ENCODE assay signal across 17 mouse cellular contexts in genomic region chrX:139027296-139027695, GRCm38 (mm10). TPM values are rescaled to one million over a fixed set of nuclear protein-coding genes. Genes with fewer than 3 reads are reported as not detected.
A peak's percentile ranks its signal among the peaks of the same experiment; 100 is the strongest.
DNase-seq lines count a peak whose midpoint lies in the region; ATAC-seq and TF ChIP-seq lines count a peak whose summit lies in the region.
"Had no signal": no experiment of that assay in that cellular context is flagged by ENCODE, and none has a peak within 500 bp of the region (broad histone marks: within the 10 kb centered on the region; RNA-seq: fewer than 3 reads in every experiment).

No protein-coding gene starts in this region.

- no peak overlapping the region for H3K9ac ChIP-seq in heart, postnatal 0 days (replicated peaks; ENCODE audit: low read depth, low read length)
- no peak overlapping the region for H3K9ac ChIP-seq in neural tube, embryonic 15.5 days (replicated peaks)

- peaks cover 3% of the 10 kb centered on the region; the same call in 1 of the 2 replicates for H3K4me1 ChIP-seq in heart, postnatal 0 days (ENCODE audit: control insufficient read depth, insufficient read depth)
- H3K4me1 ChIP-seq in limb, embryonic 10.5 days, result no peaks in the 10 kb centered on the region
- H3K4me1 ChIP-seq in neural tube, embryonic 15.5 days, result no peaks in the 10 kb centered on the region

- no peak for DNase-seq in heart, postnatal 0 days (ENCODE audit: low spot score)
- DNase-seq in heart, adult 8-10 months (ENCODE audit: low spot score), result no peak
- peak; percentile 20 for DNase-seq in 3T3-L1 (ENCODE audit: low read depth, low spot score)
- DNase-seq in brain, adult 2 months (ENCODE audit: low read depth, low spot score), result peak; percentile 7
- peak; percentile 27 for DNase-seq in limb, embryonic 10.5 days (ENCODE audit: low spot score)
- DNase-seq: heart, postnatal 4 days; kidney, postnatal 14 days had no signal

- H3K27me3 ChIP-seq in heart, postnatal 0 days (ENCODE audit: control insufficient read depth, insufficient read depth, low read length), result no peaks in the 10 kb centered on the region
- H3K27me3 ChIP-seq in limb, embryonic 10.5 days (ENCODE audit: low read depth, poor library complexity, severe bottlenecking), result peaks cover 54% of the 10 kb centered on the region
- no peaks in the 10 kb centered on the region; the same call in 1 of the 2 replicates for H3K27me3 ChIP-seq in neural tube, embryonic 15.5 days (replicated peaks)

- H3K27ac ChIP-seq in heart, postnatal 0 days (ENCODE audit: low read depth), result no peak overlapping the region
- H3K27ac ChIP-seq in limb, embryonic 10.5 days, result no peak overlapping the region
- H3K27ac ChIP-seq in neural tube, embryonic 15.5 days (replicated peaks), result no peak overlapping the region

- no peaks in the 10 kb centered on the region for H3K36me3 ChIP-seq in heart, postnatal 0 days (replicated peaks; ENCODE audit: control insufficient read depth, insufficient read depth, low read length)
- H3K36me3 ChIP-seq in limb, embryonic 10.5 days, result no peaks in the 10 kb centered on the region
- no peaks in the 10 kb centered on the region for H3K36me3 ChIP-seq in neural tube, embryonic 15.5 days

- H3K4me3 ChIP-seq in heart, postnatal 0 days (ENCODE audit: low read depth, low read length), result no peak overlapping the region
- H3K4me3 ChIP-seq in limb, embryonic 10.5 days, result no peak overlapping the region
- no peak overlapping the region for H3K4me3 ChIP-seq in neural tube, embryonic 15.5 days (replicated peaks)

- no peak for TF ChIP-seq EP300 in heart, postnatal 0 days (IDR thresholded peaks at IDR 0.05; ENCODE audit: low read depth)

- ATAC-seq in heart, postnatal 0 days (ENCODE audit: insufficient read depth, low read depth), result no peak
- ATAC-seq in inflammation-experienced regulatory T-cells, adult 6 months, result no peak
- no peak for ATAC-seq in neural tube, embryonic 15.5 days (ENCODE audit: low FRiP score)
- ATAC-seq: intestine, embryonic 16.5 days; midbrain, embryonic 16.5 days had no signal

- WGBS in heart, postnatal 0 days, result 26% methylated on average over 5 of the region's 5 CpGs
- WGBS in limb, embryonic 10.5 days, result 64% methylated on average over 5 of the region's 5 CpGs
- WGBS in neural tube, embryonic 15.5 days, result 39% methylated on average over 5 of the region's 5 CpGs

- 0 out of 2 replicates have a peak overlapping the region, but pooled peaks have one; percentile 9 for H3K4me2 ChIP-seq in heart, postnatal 0 days (ENCODE audit: low read depth, low read length)
- H3K4me2 ChIP-seq in neural tube, embryonic 15.5 days, result no peak overlapping the region

- no peak for TF ChIP-seq CTCF in heart, postnatal 0 days (IDR thresholded peaks at IDR 0.05; ENCODE audit: low read depth)

- H3K9me3 ChIP-seq in heart, postnatal 0 days (replicated peaks; ENCODE audit: control insufficient read depth, low read length), result no peaks in the 10 kb centered on the region
- no peaks in the 10 kb centered on the region for H3K9me3 ChIP-seq in limb, embryonic 10.5 days (replicated peaks)
- no peaks in the 10 kb centered on the region for H3K9me3 ChIP-seq in neural tube, embryonic 15.5 days (replicated peaks)

RNA-seq across cellular contexts. Expression of gene Serpina7, which starts 57.7 kb away (rescaled TPM):
- not detected in 2 replicates for total RNA-seq in heart, postnatal 0 days (2014; rRNA removed; ENCODE audit: low replicate concordance)
- not detected in 2 replicates for polyA plus RNA-seq in heart, postnatal 0 days (2015; fragmentation: Nextera tagmentation; extraction: Ambion mirVana)
- total RNA-seq in heart, adult 8-10 months (2022), result not detected
- 0.14 TPM in 1 of 2 replicates, not detected in the other for polyA plus RNA-seq in limb, embryonic 10.5 days (2016; fragmentation: Nextera tagmentation; extraction: Ambion mirVana)
- polyA plus RNA-seq in inflammation-experienced regulatory T-cells, adult 6 months (2017; shearing (Covaris generic)), result not detected
- not detected in 2 replicates for polyA plus RNA-seq in neural tube, embryonic 15.5 days (2015; fragmentation: Nextera tagmentation; extraction: Ambion mirVana)
- total RNA-seq: granulocyte monocyte progenitor cell, adult 5-6 weeks; heart, postnatal 4 days; layer of hippocampus, postnatal 25 days had no signal
- polyA plus RNA-seq: forebrain, embryonic 11.5 days; midbrain, embryonic 16.5 days; neural tube, embryonic 14.5 days had no signal

RNA-seq across cellular contexts. Expression of gene 4930513O06Rik, which starts 58.7 kb away (rescaled TPM):
- total RNA-seq in heart, postnatal 0 days (2014; rRNA removed; ENCODE audit: low replicate concordance), result not detected in 2 replicates
- polyA plus RNA-seq in heart, postnatal 0 days (2015; fragmentation: Nextera tagmentation; extraction: Ambion mirVana), result not detected in 2 replicates
- not detected for total RNA-seq in heart, adult 8-10 months (2022)
- not detected in 2 replicates for polyA plus RNA-seq in limb, embryonic 10.5 days (2016; fragmentation: Nextera tagmentation; extraction: Ambion mirVana)
- not detected for polyA plus RNA-seq in inflammation-experienced regulatory T-cells, adult 6 months (2017; shearing (Covaris generic))
- not detected in 2 replicates for polyA plus RNA-seq in neural tube, embryonic 15.5 days (2015; fragmentation: Nextera tagmentation; extraction: Ambion mirVana)
- total RNA-seq: granulocyte monocyte progenitor cell, adult 5-6 weeks; heart, postnatal 4 days; layer of hippocampus, postnatal 25 days had no signal
- polyA plus RNA-seq: forebrain, embryonic 11.5 days; intestine, embryonic 16.5 days; limb, embryonic 11.5 days; midbrain, embryonic 16.5 days; neural tube, embryonic 14.5 days; thymus, postnatal 0 days had no signal

Comparison
In these comparisons a context has a peak if more than half of its experiments do, and no peak if none do; other contexts are left out.
1. DNase-seq: peak in 3T3-L1 (single experiment), brain, adult 2 months (single experiment) and limb, embryonic 10.5 days (single experiment); none in heart, postnatal 0 days (single experiment) and heart, adult 8-10 months (single experiment).